Mouse (Mus musculus) MEL (cell line): Measurements from ENCODE around the gene Psd. TPM values are rescaled to one million over a fixed set of nuclear protein-coding genes. Genes with fewer than 3 reads are reported as not detected.

ENCODE experiments used
- DNase-seq: peaks from one replicate; pipeline ENCODE4 v3.0.0; 2011; ENCODE audit warnings: low read depth, low spot score
- H3K27ac ChIP-seq: 2 replicates; pipeline ENCODE4 v1.5.1; 2012; ENCODE audit warnings: low read depth, mild to moderate bottlenecking, control low read depth, low read length, moderate library complexity; ENCODE audit not compliant: control insufficient read depth
- H3K27me3 ChIP-seq, 2 experiments: fragments of 150-350 bp in 1 of 2; sonication (generic) in 1 of 2; 2 replicates each; pipeline ENCODE4 v1.6.1; 2012; ENCODE audit warnings: low read length in 2 of 2, mild to moderate bottlenecking in 2 of 2, improper control_type of control experiment in 1 of 2, moderate library complexity in 1 of 2; ENCODE audit not compliant: insufficient read depth in 2 of 2, control insufficient read depth in 1 of 2
- H3K36me3 ChIP-seq, 2 experiments: 2 replicates each; pipeline ENCODE4 v1.6.1; 2012 to 2014; ENCODE audit warnings: low read length in 2 of 2, improper control_type of control experiment in 1 of 2, inconsistent platforms in 1 of 2, mild to moderate bottlenecking in 1 of 2; ENCODE audit not compliant: insufficient read depth in 2 of 2, control insufficient read depth in 1 of 2
- H3K4me1 ChIP-seq, 2 experiments: fragments of 150-350 bp in 1 of 2; sonication (generic) in 1 of 2; 2 replicates each; pipeline ENCODE4 v1.6.1; 2012; ENCODE audit warnings: low read length in 2 of 2, improper control_type of control experiment in 1 of 2, mild to moderate bottlenecking in 1 of 2; ENCODE audit not compliant: insufficient read depth in 2 of 2, control insufficient read depth in 1 of 2
- H3K4me3 ChIP-seq, 2 experiments: fragments of 150-350 bp in 1 of 2; sonication (generic) in 1 of 2; 2 replicates each; pipeline ENCODE4 v1.5.1; 2012; ENCODE audit warnings: low read depth in 2 of 2, low read length in 2 of 2, mild to moderate bottlenecking in 2 of 2, moderate library complexity in 2 of 2, control low read depth in 1 of 2, improper control_type of control experiment in 1 of 2; ENCODE audit not compliant: control insufficient read depth in 1 of 2, insufficient read depth in 1 of 2
- H3K79me2 ChIP-seq: 2 replicates; pipeline ENCODE4 v1.6.1; 2012; ENCODE audit warnings: mild to moderate bottlenecking, low read length, moderate library complexity; ENCODE audit not compliant: control insufficient read depth, poor library complexity, insufficient read depth
- H3K9ac ChIP-seq: 2 replicates; pipeline ENCODE4 v1.6.1; 2012; ENCODE audit warnings: low read depth, mild to moderate bottlenecking, control low read depth, low read length, moderate library complexity; ENCODE audit not compliant: control insufficient read depth, poor library complexity, severe bottlenecking
- H3K9me3 ChIP-seq: fragments of 150-350 bp; sonication (generic); replicated peaks from 2 replicates; pipeline ENCODE4 v1.6.1; 2012; ENCODE audit warnings: mild to moderate bottlenecking, low read length, improper control_type of control experiment, moderate library complexity; ENCODE audit not compliant: insufficient read depth
- BHLHE40 ChIP-seq: IDR thresholded peaks from 2 replicates; pipeline ENCODE4 v1.6.1; 2012; ENCODE audit warnings: low read depth, mild to moderate bottlenecking, inconsistent platforms, low read length, improper control_type of control experiment, borderline replicate concordance
- CHD1 ChIP-seq: IDR thresholded peaks from 2 replicates; pipeline ENCODE4 v1.6.1; 2012; ENCODE audit warnings: low read depth, mild to moderate bottlenecking, inconsistent platforms, low read length, improper control_type of control experiment
- CHD2 ChIP-seq: IDR thresholded peaks from 2 replicates; pipeline ENCODE4 v1.6.1; 2011; ENCODE audit warnings: low read length, improper control_type of control experiment
- ELF1 ChIP-seq: IDR thresholded peaks from 2 replicates; pipeline ENCODE4 v1.6.1; 2014; ENCODE audit warnings: low read depth, mild to moderate bottlenecking, inconsistent platforms, low read length, improper control_type of control experiment, moderate library complexity
- EP300 ChIP-seq, 2 experiments: IDR thresholded peaks; 2 replicates each; pipeline ENCODE4 v1.6.1; 2011; ENCODE audit warnings: improper control_type of control experiment in 2 of 2, low read length in 2 of 2, low read depth in 1 of 2, mild to moderate bottlenecking in 1 of 2
- ETS1 ChIP-seq: IDR thresholded peaks from 2 replicates; pipeline ENCODE4 v1.6.1; 2012; ENCODE audit warnings: low read depth, mild to moderate bottlenecking, inconsistent platforms, low read length, improper control_type of control experiment, moderate library complexity
- GATA1 ChIP-seq: IDR thresholded peaks from 2 replicates; pipeline ENCODE4 v1.6.1; 2011; ENCODE audit warnings: low read depth, low read length, improper control_type of control experiment
- HCFC1 ChIP-seq: IDR thresholded peaks from 2 replicates; pipeline ENCODE4 v1.6.1; 2012; ENCODE audit warnings: low read depth, mild to moderate bottlenecking, inconsistent platforms, low read length, improper control_type of control experiment, moderate library complexity
- JUND ChIP-seq: IDR thresholded peaks from 2 replicates; pipeline ENCODE4 v1.6.1; 2011; ENCODE audit warnings: low read depth, mild to moderate bottlenecking, improper control_type of control experiment, low read length
- MAFK ChIP-seq: IDR thresholded peaks from 2 replicates; pipeline ENCODE4 v1.6.1; 2011; ENCODE audit warnings: low read depth, mild to moderate bottlenecking, low read length, improper control_type of control experiment, borderline replicate concordance
- MAX ChIP-seq: IDR thresholded peaks from 2 replicates; pipeline ENCODE4 v1.6.1; 2011; ENCODE audit warnings: low read length, improper control_type of control experiment
- MAZ ChIP-seq: IDR thresholded peaks from 2 replicates; pipeline ENCODE4 v1.6.1; 2012; ENCODE audit warnings: low read depth, mild to moderate bottlenecking, inconsistent platforms, low read length, improper control_type of control experiment
- MEF2A ChIP-seq: IDR thresholded peaks from 2 replicates; pipeline ENCODE4 v1.6.1; 2014; ENCODE audit warnings: low read depth, mild to moderate bottlenecking, inconsistent platforms, low read length, improper control_type of control experiment; ENCODE audit not compliant: poor library complexity, insufficient replicate concordance, severe bottlenecking; ENCODE audit errors: extremely low read depth
- MXI1 ChIP-seq: IDR thresholded peaks from 2 replicates; pipeline ENCODE4 v1.6.1; 2011; ENCODE audit warnings: mild to moderate bottlenecking, low read depth, low read length, improper control_type of control experiment
- MYB ChIP-seq: IDR thresholded peaks from 2 replicates; pipeline ENCODE4 v1.6.1; 2011; ENCODE audit warnings: mild to moderate bottlenecking, low read depth, low read length, improper control_type of control experiment
- MYC ChIP-seq: IDR thresholded peaks from 2 replicates; pipeline ENCODE4 v1.6.1; 2011; ENCODE audit warnings: low read depth, mild to moderate bottlenecking, low read length, improper control_type of control experiment, moderate library complexity
- NRF1 ChIP-seq: IDR thresholded peaks from 2 replicates; pipeline ENCODE4 v1.6.1; 2014; ENCODE audit warnings: low read depth, mild to moderate bottlenecking, inconsistent platforms, low read length, improper control_type of control experiment, moderate library complexity; ENCODE audit not compliant: poor library complexity, insufficient read depth, severe bottlenecking
- POLR2AphosphoS2 ChIP-seq: IDR thresholded peaks from 2 replicates; pipeline ENCODE4 v1.6.1; 2011; ENCODE audit warnings: low read length, improper control_type of control experiment
- RAD21 ChIP-seq: IDR thresholded peaks from 2 replicates; pipeline ENCODE4 v1.6.1; 2011; ENCODE audit warnings: mild to moderate bottlenecking, low read depth, low read length, improper control_type of control experiment
- RCOR1 ChIP-seq: IDR thresholded peaks from 2 replicates; pipeline ENCODE4 v1.6.1; 2012; ENCODE audit warnings: low read depth, mild to moderate bottlenecking, inconsistent platforms, low read length, improper control_type of control experiment
- SIN3A ChIP-seq: IDR thresholded peaks from 2 replicates; pipeline ENCODE4 v1.6.1; 2012; ENCODE audit warnings: low read length, improper control_type of control experiment, inconsistent platforms
- ZMIZ1 ChIP-seq: IDR thresholded peaks from 2 replicates; pipeline ENCODE4 v1.6.1; 2012; ENCODE audit warnings: low read depth, mild to moderate bottlenecking, inconsistent platforms, low read length, improper control_type of control experiment, moderate library complexity
- ZNF384 ChIP-seq: IDR thresholded peaks from 2 replicates; pipeline ENCODE4 v1.6.1; 2012; ENCODE audit warnings: low read depth, mild to moderate bottlenecking, inconsistent platforms, low read length, improper control_type of control experiment
- polyA plus RNA-seq, 2 experiments: library from polyadenylated mRNA; stranded (reverse) in 1 of 2; unstranded in 1 of 2; fragments of >175 nt in 1 of 2; fragments of >200 nt in 1 of 2; gene quantifications; 2 replicates each; pipeline versions ENCODE4 v1.2.1 to v1.2.4; 2012; ENCODE audit warnings: low replicate concordance in 2 of 2, low read depth in 1 of 2; ENCODE audit not compliant: insufficient read length in 2 of 2, insufficient read depth in 1 of 2, missing spikeins in 1 of 2
- total RNA-seq: library from RNA; depleted of rRNA; stranded (reverse); fragments of 300-350 nt; gene quantifications from 2 replicates; pipeline ENCODE4 v1.2.3, GENCODE M21; 2012

Psd gene
- total and polyA plus RNA-seq, 3 experiments: 4.5 to 17.2 TPM; not detected in 1

DNA sequence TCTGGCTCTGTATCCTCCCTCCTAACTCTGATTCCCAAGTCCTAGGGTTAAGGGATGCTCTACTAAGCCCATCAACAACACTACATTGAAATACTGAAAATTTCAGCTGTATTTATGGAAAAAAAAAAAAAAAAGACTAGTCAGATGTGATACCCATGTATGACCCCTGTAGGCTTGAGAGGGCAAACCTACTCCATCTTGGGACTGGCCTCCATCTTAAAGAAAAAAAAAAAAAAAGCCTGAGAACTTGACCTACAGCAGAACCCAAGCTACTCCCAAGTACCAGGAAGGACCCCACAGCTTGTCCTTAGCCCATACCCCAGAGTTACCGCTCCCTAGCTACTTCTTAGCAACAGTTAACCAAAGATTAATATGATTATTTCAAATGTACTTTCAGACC, 20.2 kb upstream of the Psd start:
- no peak for DNase-seq
- Histone ChIP-seq H3K79me2 (peaks cover 8% of the 10 kb centered on the region), H3K4me3 (peak overlapping the region in 1 of 2 experiments; percentile 84; a peak in 2 of 4 replicates), H3K9ac (peak overlapping the region; percentile 84), H3K27ac (peak overlapping the region; percentile 78), H3K4me1 (peaks cover 19 to 34% of the 10 kb centered on the region in 2 experiments), H3K27me3 (no peaks in the 10 kb centered on the region), H3K36me3 (peaks cover 0 to 39% of the 10 kb centered on the region in 2 experiments; a peak in 2 of 4 replicates), H3K9me3 (no peaks in the 10 kb centered on the region)
- TF ChIP-seq RCOR1: no peak
- TF ChIP-seq ZNF384: peak; percentile 82

DNA sequence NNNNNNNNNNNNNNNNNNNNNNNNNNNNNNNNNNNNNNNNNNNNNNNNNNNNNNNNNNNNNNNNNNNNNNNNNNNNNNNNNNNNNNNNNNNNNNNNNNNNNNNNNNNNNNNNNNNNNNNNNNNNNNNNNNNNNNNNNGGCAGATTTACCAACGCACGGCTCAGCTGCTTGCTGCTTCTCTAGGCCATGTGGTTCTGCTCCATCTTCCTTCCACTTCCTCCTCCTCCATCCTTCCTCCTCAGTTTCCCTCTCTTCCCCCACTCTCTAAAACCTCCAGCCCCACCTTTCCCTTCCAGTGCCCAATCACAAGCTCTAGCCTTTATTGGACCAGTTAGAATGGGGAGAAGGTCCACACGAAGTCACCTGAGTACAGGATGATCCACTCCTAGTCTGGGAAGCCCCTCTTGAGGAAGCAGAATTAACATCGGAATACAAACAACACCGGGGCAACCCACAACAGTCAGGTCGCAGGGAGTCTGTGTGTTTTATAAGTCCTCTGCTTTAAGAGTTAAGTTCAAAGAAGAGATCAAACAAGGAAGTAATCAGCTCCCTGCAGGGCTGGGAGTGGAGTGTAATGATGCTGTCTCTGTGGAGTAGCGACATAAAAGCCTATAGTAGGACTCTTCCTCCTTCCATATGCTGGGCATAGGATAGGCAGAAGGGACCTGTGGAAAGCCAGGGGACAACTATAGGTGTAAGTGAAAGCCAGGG, 17.9 kb upstream of the Psd start:
- Histone ChIP-seq H3K4me3 (peak overlapping the region; percentile 3 to 5; a peak in 2 of 4 replicates), H3K9ac (peak overlapping the region; percentile 16; the same call in 1 of the 2 replicates), H3K79me2 (peaks cover 8% of the 10 kb centered on the region), H3K9me3 (no peaks in the 10 kb centered on the region), H3K27me3 (no peaks in the 10 kb centered on the region), H3K36me3 (peaks cover 0 to 55% of the 10 kb centered on the region in 2 experiments; a peak in 2 of 4 replicates), H3K27ac (peak overlapping the region; percentile 46), H3K4me1 (peaks cover 26 to 52% of the 10 kb centered on the region in 2 experiments)
- TF ChIP-seq ZMIZ1: no peak
- TF ChIP-seq HCFC1: peak; percentile 30; the same call in 1 of the 2 replicates
- TF ChIP-seq MXI1: peak; percentile 62; the same call in 1 of the 2 replicates
- TF ChIP-seq SIN3A: peak; percentile 41
- peak; percentile 79; the same call in 1 of the 2 replicates for TF ChIP-seq MYC
- TF ChIP-seq MAX: peak; percentile 48
- TF ChIP-seq ZNF384: no peak
- 0 out of 2 replicates have a peak, but pooled peaks have one; percentile 45 for TF ChIP-seq ELF1
- no peak for TF ChIP-seq GATA1
- no peak for TF ChIP-seq POLR2AphosphoS2
- no peak for TF ChIP-seq JUND
- no peak for TF ChIP-seq CHD2
- DNase-seq: peak; percentile 77

DNA sequence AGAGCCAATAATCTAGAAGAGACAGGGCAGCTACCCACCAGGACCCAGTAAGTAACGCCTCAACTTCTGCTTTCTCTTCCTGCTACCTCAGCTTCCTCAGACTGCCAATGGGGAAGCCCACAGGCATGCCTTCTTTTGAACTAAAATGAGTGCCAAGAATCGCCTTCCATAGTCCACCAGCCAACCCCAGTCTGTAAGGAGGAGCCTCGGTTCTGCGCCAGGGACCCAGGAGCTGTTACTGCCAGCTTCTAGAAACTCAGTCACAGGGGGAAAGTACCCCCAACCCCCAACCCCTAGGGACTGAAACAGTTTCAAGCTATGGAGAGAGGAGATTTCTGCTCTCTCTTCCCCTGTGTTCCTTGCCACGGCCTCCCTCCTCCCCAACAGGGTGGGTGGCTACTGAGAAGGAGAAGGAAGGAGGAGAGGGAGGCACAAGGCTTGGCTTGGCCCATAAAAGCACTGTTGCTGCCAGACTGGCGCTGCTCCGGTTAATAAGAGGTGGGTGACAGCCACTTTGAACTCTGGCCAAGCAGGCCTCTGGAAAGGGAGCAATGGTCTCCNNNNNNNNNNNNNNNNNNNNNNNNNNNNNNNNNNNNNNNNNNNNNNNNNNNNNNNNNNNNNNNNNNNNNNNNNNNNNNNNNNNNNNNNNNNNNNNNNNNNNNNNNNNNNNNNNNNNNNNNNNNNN, 12.5 kb upstream of the Psd start:
- H3K4me1 ChIP-seq: peaks cover 23 to 34% of the 10 kb centered on the region in 2 experiments
- H3K9ac ChIP-seq: peak overlapping the region; percentile 73
- no peaks in the 10 kb centered on the region for H3K27me3 ChIP-seq
- H3K9me3 ChIP-seq: no peaks in the 10 kb centered on the region
- H3K36me3 ChIP-seq: peaks cover 0 to 41% of the 10 kb centered on the region in 2 experiments; a peak in 2 of 4 replicates
- H3K4me3 ChIP-seq: peak overlapping the region; percentile 52 to 57
- peak overlapping the region; percentile 89 for H3K27ac ChIP-seq
- peaks cover 18% of the 10 kb centered on the region for H3K79me2 ChIP-seq
- peak; percentile 95 for DNase-seq
- no peak for TF ChIP-seq JUND
- TF ChIP-seq ETS1: 0 out of 2 replicates have a peak, but pooled peaks have one; percentile 24
- TF ChIP-seq MXI1: 0 out of 2 replicates have a peak, but pooled peaks have one; percentile 14
- no peak for TF ChIP-seq MYB
- peak; percentile 6; the same call in 1 of the 2 replicates for TF ChIP-seq BHLHE40
- TF ChIP-seq CHD2: no peak
- peak; percentile 78; the same call in 1 of the 2 replicates for TF ChIP-seq MAZ
- TF ChIP-seq MEF2A: no peak
- peak in 1 of 2 experiments; percentile 31; a peak in 1 of 4 replicates for TF ChIP-seq EP300 (IDR thresholded peaks at IDR 0.05; ENCODE audit: low read depth in 1 of 2, low read length in 2 of 2)
- TF ChIP-seq RAD21: no peak
- TF ChIP-seq NRF1: peak; percentile 52; the same call in 1 of the 2 replicates
- TF ChIP-seq CHD1: no peak
- peak; percentile 26; the same call in 1 of the 2 replicates for TF ChIP-seq MAFK
